Mouse (Mus musculus) spleen, adult 2 months (tissue): ENCODE measurements at regions not wholly inside any gene's neighbourhood (a gene's known extent, or its start where the extent isn't known, plus 50 kb on each side); places are given as distances from the start of the nearest gene placed in this dataset.

ENCODE experiments used
- DNase-seq, 2 experiments: peaks; one replicate each; pipeline versions ENCODE4 v3.0.0 to v3.0.0-alpha.2; 2012 to 2021; ENCODE audit warnings: low spot score in 2 of 2, low read depth in 1 of 2
- H3K27ac ChIP-seq: fragments of 200-500 bp; 2 replicates; pipeline ENCODE4 v1.5.1; 2012; ENCODE audit warnings: low read length, inconsistent platforms; ENCODE audit not compliant: insufficient read depth
- H3K27me3 ChIP-seq: fragments of 200-500 bp; 2 replicates; pipeline ENCODE4 v1.6.1; 2012; ENCODE audit warnings: mild to moderate bottlenecking, moderate library complexity, low read length, inconsistent platforms; ENCODE audit not compliant: control insufficient read depth, insufficient read depth
- H3K36me3 ChIP-seq: fragments of 200-500 bp; 2 replicates; pipeline ENCODE4 v1.6.1; 2012; ENCODE audit warnings: mild to moderate bottlenecking, low read length, inconsistent platforms; ENCODE audit not compliant: control insufficient read depth, insufficient read depth
- H3K4me1 ChIP-seq: fragments of 200-500 bp; 2 replicates; pipeline ENCODE4 v1.6.1; 2011; ENCODE audit warnings: inconsistent platforms; ENCODE audit not compliant: control insufficient read depth, insufficient read depth, insufficient read length
- H3K4me3 ChIP-seq: fragments of 200-500 bp; 2 replicates; pipeline ENCODE4 v1.5.1; 2011; ENCODE audit warnings: mild to moderate bottlenecking, inconsistent platforms; ENCODE audit not compliant: insufficient read depth, insufficient read length; ENCODE audit errors: extremely low read depth
- CTCF ChIP-seq: fragments of 200-500 bp; IDR thresholded peaks from 2 replicates; pipeline ENCODE4 v1.5.1; 2011; ENCODE audit warnings: mild to moderate bottlenecking, inconsistent platforms; ENCODE audit not compliant: insufficient read depth, insufficient read length, insufficient replicate concordance; ENCODE audit errors: extremely low read depth
- POLR2A ChIP-seq: fragments of 200-500 bp; IDR thresholded peaks from 2 replicates; pipeline ENCODE4 v1.6.1; 2011; ENCODE audit warnings: low read depth, low read length, inconsistent platforms
- WGBS: fragments of 180-500 bp; shearing (Covaris S2); methylation state at CpG from one replicate; pipeline ENCODE4 v1.1.7; 2018; 5-methylcytosine and 5-hydroxymethylcytosine counted together

DNA sequence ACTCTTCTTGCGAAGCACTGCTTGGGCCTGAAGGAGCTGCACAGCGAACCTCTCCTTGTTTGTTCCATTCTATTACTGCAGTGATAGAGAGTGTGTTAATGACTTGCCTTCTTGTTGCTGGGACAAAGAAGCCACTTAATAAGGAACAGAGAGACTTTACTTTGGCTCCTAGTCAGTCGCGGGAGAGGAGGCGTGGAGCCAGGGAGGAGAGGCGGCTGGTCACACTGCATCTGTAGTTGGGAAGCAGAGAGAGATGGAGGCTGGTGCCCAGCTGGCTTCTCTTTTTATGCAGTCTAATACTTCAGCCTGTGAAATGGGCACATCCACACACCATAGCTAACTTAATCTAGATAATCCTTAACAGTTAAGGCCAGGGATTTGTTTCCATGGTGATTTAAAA, 159.4 kb upstream of the Kcnab2 start:
- DNase-seq = no peak
- H3K27ac ChIP-seq = no peak overlapping the region
- 76% methylated on average over 6 of the region's 6 CpGs for WGBS
- TF ChIP-seq POLR2A (no peak), CTCF (no peak)
- H3K4me3 ChIP-seq = no peak overlapping the region
- H3K36me3 ChIP-seq = no peaks in the 10 kb centered on the region
- H3K27me3 ChIP-seq = no peaks in the 10 kb centered on the region
- H3K4me1 ChIP-seq = no peaks in the 10 kb centered on the region

GRCm38 (mm10) chr4:152633896-152634295, 156.2 kb upstream of the Kcnab2 start:
- Histone ChIP-seq H3K27me3 (no peaks in the 10 kb centered on the region), H3K4me1 (no peaks in the 10 kb centered on the region), H3K4me3 (no peak overlapping the region), H3K27ac (no peak overlapping the region), H3K36me3 (no peaks in the 10 kb centered on the region)
- DNase-seq = no peak
- TF ChIP-seq CTCF (no peak), POLR2A (no peak)
- 46% methylated on average over 6 of the region's 6 CpGs for WGBS

DNA sequence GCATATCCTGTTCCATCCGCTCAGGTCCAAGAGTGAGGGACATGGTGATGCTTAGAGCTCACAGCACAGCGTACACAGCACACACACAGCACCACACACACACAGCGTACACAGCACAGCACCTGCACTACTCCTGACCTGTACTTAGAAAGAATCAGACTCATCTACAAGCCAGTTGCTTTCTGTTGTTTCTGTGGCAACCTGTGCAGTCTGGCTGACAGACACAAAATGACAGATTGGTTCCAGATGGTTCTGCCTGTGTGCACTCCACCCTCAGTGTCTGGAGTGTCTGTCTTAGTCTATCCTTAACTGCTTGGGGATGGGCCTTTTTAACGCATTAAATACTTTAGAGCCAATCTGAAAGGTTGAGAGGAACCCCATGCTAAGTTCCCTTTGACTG, 150.4 kb upstream of the Kcnab2 start:
- no peak overlapping the region for H3K27ac ChIP-seq
- no peaks in the 10 kb centered on the region for H3K36me3 ChIP-seq
- WGBS = 81% methylated on average over 4 of the region's 4 CpGs
- H3K4me3 ChIP-seq = no peak overlapping the region
- no peak for DNase-seq
- no peaks in the 10 kb centered on the region for H3K27me3 ChIP-seq
- TF ChIP-seq POLR2A = no peak
- TF ChIP-seq CTCF = no peak
- H3K4me1 ChIP-seq = no peaks in the 10 kb centered on the region

DNA sequence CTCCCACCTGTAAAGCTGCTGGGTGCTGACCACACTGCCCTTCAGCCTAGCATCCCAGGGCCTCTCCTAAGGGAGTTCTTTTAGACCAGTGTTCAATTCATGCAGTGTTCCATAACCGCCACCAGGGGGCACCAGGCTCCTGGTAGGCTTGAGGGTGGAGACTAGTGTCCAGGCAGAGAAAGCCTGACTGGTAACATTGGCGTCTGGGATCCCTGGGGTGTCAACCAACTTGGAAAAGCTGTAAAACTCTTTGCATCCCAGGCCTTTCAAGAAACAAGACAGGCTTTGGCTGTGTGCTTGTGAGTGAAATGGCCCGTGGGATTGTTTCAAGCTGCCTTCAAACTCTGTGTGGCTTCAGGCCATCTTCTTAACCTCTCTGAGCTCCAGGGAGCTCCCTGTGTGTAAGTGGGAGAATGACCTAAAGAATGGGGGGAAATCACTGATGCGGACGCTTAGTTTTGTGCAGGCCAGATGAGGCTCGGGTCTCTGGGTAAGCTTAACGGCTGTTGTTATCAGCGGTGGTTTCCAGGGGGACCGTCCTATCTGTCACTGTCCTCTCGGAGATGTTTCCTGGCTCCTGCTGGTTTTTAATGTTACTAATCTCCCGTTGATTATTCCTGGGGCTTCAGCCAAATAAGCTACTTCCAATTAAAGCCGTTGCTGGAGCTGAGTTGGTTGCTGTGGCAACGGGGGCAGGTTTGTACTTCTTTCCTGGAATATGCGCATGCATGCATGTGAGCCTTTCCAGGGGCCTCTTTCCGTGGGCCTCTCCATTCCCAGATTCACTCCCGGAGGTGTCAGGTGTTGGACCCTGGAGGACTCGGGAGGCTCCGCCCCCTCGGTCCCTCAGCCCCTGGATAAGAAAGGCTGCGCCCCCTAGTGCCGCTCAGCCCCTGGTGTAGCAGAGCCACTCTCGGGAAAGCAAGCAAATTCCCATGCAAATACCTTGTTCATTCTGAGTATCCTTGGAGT, 147.6 kb upstream of the Kcnab2 start:
- WGBS = 17% methylated on average over 22 of the region's 22 CpGs
- H3K27ac ChIP-seq = no peak overlapping the region
- no peaks in the 10 kb centered on the region for H3K27me3 ChIP-seq
- no peak for TF ChIP-seq POLR2A
- TF ChIP-seq CTCF = peak; percentile 44; the same call in 1 of the 2 replicates
- no peaks in the 10 kb centered on the region for H3K4me1 ChIP-seq
- H3K36me3 ChIP-seq = no peaks in the 10 kb centered on the region
- DNase-seq = peak in 1 of 2 experiments; percentile 12
- H3K4me3 ChIP-seq = no peak overlapping the region

GRCm38 (mm10) chr4:152622022-152622777, 144.5 kb upstream of the Kcnab2 start:
- 62% methylated on average over 9 of the region's 9 CpGs for WGBS
- no peak overlapping the region for H3K4me3 ChIP-seq
- no peak overlapping the region for H3K27ac ChIP-seq
- TF ChIP-seq POLR2A (no peak), CTCF (no peak)
- no peak for DNase-seq
- no peaks in the 10 kb centered on the region for H3K27me3 ChIP-seq
- no peaks in the 10 kb centered on the region for H3K4me1 ChIP-seq
- H3K36me3 ChIP-seq = no peaks in the 10 kb centered on the region

DNA sequence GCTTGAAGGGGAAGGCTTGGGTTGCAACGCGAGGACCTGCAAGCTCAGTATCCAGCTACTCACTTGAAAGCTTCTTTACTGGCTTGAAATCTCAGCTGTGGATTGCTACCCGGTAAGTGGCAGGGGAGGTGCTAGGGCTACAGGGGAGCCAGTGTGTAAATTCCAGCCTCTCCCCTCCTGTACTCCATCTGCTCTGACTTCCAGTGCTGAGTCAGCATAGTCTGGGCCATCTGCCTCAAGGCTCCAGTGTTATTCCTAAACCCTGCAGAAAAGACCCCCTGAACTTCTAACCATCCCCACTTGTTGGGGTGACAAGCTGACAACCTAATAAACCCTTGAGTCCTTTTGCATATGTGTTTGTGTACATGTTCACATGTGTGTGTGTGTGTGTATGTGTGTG, 140.0 kb upstream of the Kcnab2 start:
- TF ChIP-seq CTCF (no peak), POLR2A (no peak)
- no peak overlapping the region for H3K4me3 ChIP-seq
- no peak overlapping the region for H3K27ac ChIP-seq
- H3K36me3 ChIP-seq = no peaks in the 10 kb centered on the region
- DNase-seq = no peak
- no peaks in the 10 kb centered on the region for H3K4me1 ChIP-seq
- whole genome bisulfite sequencing = 45% methylated on average over 3 of the region's 3 CpGs
- H3K27me3 ChIP-seq = no peaks in the 10 kb centered on the region
